Mouse (Mus musculus): ENCODE measurements around the gene Cbl.
A peak's percentile ranks its signal among the peaks of the same experiment; 100 is the strongest.

The Cbl gene

DNA sequence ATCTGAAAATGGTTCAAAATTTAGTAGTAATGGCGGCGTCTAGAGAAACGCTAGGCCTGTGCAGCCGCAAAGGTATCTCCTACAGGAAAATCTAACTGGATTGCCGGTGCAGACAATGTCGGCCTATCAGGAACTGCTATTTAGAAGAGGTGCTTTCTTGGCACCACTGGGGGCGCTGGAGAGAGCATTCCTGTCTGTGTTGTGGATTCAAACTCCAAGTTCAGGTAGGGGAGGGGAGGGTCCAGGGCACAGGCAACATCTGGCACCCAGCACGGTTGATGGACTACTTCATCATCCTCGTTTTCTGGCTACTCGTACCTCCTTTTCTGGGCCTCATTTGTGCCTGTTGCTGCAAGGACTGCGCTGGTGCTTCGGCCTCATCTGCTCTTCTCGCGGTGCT lies 55.5 kb downstream of the Cbl start:
- DNase-seq: no peak

DNA sequence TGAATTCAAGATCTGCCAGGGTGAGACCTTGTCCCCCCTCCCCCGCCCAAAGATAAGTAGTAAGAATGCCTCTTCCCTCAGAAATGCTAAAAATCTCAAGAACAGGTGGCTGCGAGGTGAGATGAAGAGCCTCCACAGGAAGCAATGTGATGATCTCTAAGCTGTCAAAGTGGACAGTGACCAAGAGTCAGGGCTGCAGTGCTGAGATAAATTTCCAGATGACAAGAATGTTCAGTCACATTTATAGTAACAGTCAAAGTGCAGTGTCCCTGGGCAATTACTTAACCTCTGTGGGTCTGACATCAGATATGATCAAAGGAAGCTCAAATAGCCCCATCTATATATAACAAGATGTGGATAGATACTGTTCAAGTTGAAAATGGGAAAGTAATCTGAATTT lies 56.4 kb downstream of the Cbl start:
- no peak for DNase-seq

DNA sequence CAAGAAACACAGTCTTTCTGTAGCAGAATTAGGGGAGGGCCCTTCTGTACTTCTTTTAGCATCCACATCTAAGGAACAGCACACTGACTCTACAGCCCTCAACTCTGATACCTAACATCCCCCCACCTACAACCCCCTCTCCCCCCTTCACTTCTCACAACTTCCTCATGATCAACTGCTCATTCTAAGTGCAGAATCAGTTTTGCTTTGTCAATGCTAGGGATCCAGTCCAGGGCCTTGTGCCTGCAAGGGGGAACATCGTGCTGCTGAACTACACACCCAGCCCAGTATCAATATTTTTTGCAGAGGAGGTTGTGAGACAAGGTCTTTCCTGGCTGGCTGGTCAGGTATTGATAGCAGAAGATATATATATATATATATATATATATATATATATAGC lies 57.9 kb downstream of the Cbl start:
- DNase-seq: no peak

DNA sequence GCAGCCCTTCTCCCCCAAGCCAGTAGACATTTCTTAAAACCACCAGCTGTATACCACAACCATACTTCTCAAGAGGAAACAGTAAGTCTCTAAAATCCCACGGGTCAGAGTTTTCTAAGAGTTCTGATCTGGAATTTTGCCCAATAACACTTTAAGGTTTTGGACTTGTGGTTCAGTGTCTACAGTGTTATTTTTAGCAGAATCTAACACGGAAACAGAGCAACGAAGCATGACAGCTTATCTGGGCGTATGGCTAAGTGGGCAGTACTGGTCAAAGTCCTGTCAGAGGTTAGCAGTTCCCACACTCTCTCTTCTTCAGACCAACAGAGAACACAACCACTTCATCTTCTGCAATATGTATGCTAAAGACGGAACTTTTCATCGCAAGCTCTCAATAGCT lies 58.3 kb downstream of the Cbl start:
- no peak for DNase-seq

DNA sequence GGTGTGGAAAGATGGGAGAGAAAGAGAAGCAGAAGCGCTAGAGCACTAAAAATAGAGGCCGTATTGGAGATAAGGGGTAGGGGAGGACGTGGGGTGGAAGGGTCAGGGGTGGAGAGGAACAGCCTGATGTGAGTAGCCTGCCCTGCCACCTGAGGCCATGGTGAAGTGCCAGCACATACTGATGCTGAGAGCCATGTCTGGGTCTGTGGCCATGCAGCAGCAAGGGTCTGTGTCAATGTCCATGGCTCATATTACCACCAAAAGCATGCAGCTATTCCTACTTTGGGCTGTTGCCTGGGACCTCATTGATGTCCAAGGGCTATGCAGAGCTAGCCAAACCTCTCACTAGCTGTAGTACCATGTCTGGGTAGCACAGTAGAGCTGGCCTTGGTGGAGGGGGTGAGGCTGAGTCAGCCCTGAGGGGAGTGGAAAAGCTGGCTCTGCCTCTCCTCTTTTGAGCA lies 63.1 kb downstream of the Cbl start:
- DNase-seq: no peak

DNA sequence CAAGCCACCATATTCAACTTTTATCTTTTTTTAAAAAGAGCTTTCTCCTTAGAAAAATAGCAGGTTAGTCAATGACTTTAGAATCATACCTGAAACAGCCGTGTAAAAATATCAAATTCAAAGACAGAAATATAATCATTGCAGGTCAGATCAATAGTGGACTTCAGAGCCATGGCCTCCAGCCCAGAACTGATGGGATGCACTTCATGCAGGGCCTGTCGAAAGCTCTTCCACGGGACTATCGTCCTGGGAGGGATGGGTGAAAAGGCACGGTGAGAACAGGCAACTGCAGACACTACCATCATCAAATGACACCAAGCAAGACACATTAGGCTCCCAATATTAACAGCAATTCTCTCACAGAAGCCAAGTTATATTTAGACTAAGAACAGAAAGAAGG lies 64.9 kb downstream of the Cbl start:
- no peak for DNase-seq

DNA sequence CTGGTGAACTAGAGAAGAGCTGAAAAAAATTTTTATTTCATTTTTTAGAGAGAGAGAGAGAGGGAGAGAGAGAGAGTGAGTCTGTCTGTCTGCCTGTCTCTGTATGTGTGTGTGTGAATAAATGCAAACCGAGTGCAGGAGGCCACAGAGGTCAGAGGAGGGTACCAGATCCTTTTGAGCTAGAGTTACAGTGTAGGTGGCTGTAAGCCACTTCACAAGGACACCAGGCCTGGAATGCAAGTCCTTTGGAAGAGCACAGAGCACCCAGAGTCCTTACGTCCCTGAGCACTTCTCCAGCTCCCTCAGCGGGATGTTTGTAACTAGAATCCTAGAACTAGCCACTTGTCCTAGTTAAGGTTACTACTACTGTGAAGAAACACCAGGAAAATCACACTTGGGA lies 74.0 kb downstream of the Cbl start:
- DNase-seq: no peak

DNA sequence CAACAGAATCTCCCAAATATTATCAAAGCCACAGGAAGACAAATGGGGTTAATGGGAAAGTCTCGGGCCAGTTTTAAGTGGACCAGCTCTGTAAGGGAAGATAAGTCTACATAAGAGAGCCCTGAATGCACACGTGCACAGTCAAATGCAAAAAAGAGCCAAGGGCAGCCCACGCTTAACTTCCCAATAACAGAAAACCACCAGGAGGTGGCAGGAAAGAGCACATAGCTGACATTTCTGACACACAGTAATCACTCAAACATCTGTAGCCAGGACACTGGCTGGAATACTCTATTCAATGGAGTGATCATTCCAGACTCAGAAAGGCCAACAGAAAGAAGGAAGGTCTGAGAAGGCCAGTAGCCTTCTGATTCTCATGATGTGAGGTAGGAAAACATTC lies 86.6 kb downstream of the Cbl start:
- no peak for DNase-seq

DNA sequence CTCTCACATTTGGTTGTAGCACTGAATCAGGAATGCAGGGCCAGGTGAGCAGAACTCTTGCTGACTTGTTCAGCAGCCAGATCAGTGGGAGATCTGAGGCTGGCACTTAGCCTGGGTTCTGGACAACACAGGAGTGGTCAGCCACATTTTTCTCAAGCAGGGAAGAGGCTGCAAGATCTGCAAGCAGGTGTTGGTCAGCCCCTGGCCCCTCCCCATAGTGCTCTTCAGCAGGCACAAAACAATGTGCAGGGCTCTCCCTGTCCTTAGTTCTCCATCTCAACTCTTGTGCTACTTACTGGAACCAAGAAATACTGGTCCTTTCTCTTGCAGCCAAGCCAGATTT lies 89.2 kb downstream of the Cbl start:
- DNase-seq: peak; percentile 61

DNA sequence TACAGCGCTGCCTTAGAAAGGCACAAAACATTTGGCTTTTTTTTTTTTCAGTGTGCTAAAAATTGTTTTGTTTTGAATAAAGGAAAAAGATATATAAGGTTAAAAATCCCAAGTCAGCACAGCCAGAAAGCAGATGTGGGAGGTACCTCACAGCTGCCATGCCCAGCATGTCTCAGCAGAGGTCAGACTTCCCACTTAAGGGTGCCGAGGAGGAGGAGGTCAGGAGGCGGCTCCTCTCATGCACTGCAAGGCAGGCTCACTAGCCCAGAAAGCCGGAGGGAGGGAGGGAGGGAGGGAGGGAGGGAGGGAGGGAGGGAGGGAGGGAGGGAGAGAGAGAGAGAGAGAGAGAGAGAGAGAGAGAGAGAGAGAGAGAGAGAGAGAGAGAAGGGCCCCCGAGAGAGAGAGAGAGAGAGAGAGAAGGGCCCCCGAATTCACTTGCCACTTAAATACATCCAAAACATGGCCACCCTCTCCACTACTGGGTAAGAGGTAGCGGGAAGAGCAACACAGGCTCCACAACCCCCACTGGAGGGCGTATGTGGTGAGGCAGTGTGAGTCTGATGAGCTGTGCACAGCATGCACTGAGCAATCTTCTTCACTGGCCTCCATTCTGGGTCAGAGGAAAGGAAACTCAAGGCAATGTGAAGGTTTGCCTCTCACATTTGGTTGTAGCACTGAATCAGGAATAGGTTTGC lies 89.7 kb downstream of the Cbl start:
- peak; percentile 52 for DNase-seq

DNA sequence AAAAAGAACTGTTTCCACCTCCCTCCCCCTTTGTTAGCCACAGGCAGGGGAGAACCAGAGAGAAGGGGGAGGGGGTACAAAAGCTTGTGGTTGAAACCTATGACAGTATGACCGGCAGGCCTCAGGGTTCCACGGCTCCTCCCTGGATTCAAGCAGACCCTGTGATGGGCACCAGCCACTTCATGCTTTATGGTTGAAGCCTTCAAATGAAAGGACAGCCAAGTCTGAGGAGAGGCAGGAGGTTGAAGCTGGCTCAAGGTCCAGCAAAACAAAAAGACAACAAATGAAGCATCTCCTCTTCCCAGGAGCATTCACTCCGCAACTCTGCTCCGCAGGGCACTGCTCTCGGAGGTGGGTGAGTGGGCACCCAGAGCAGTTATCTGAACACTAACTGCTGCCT lies 90.4 kb downstream of the Cbl start:
- DNase-seq: no peak

DNA sequence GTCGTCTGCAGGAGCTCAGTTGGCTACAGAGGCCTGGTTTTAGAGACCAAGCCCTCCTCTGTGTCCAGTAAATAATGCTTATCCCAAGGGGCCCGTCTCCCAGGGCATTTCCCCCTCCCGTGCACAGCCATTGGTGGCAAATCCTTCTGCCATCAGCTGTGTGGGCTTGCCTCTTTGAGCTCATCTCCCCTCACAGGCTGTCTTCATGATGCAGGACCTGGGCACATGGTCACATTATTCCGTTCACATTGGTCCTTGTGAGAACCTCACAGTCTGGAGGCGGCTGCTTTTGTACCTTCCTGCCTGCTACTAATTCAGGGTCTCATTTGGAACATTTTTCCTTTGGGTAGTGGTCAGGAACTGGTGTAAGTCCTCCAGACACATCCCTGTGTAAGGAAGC lies 91.9 kb downstream of the Cbl start:
- no peak for DNase-seq

DNA sequence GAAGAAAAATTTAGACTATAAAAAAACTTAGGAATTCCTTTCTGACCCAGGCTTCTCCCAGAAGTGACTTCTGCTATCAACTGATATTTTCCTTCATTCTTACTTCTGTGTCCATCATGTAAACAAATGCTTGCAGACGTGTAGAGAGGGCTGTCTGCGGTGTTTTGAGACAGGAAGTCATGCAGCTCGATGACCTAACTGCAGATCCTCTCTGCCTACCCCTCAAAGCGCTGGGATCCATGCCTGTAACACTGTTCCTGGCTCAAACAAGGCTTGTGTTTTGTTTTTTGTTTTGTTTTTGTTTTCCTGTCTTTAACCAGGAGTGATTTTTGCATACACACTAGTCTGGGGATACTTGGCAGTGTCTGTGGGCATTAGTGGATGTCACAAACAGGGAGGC lies 96.0 kb downstream of the Cbl start:
- no peak for DNase-seq

DNA sequence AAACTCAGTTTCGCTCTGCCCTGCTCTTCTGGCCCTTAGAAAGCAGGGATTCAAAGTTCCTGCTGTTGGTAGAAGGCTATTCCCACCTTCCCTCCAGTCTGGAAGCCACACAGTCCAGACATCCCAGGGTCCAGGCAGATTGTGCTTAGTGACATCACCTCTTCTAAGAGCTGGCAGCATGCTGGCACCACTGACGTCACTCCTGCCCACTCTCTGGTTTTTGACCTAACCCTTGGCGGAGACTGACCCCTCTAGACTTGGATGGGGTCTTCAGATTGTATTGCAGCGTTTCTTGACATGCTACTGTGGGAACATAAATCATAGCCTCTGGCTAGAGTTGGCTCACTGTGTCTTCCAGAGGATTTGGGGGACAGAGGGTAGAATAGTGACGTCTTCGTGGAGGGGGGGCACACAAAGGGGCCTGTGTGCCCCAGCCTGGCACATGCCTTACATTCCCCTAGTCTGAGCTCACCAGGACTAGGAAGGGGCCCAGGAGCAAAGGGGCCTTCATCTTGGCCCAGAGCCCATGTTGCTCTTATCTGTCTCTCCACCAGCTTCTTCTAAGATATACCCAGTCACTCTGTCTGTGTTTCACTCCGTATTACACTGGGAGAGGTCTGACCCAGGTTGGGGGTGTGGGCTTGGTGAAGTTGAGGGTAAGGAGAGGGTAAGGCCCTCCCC lies 98.0 kb downstream of the Cbl start:
- no peak for DNase-seq

DNA sequence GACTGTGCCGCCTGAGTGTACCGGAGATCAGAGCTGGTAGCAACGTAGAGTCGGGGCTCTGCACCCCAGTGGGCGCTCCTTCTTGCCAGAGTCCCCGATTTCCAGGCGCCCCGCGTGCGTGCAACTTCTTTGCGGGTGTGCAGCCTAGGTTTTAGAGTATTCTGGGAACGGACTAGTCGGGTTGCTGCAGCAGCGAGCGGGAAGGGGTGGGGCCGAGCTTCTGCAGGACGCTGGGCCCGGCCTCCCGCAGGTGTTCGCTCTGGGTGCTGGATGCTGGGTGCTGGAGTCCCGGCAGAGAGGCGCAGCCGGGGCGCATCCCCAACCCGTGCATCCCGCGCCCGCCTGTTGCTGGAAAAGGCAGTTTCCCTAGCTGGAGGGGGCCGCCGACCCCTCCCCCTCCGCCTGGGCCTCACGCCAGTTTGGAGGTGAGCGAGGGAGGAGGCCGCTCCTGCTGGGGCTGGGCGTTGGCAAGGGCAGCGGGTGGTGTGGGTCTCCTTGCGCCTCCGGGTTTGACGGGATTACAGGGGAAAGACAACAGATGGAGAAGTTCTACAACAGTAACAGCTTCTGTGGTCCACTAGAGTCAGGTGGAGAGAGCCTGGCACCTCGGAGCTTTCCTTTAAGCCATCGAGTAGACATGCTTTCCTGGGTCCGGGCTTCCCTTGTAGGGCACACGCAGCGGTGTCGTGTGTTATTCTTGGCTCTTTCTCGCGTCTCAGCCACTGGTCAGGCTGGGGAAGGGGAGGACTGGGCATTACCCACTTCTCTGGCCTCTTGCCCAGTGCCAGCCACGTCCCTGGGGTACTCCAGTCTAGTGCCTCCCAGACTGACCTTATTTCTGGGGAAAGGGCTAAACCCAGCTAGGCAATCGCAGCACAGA lies 98.8 kb downstream of the Cbl start:
- DNase-seq: peak; percentile 75

DNA sequence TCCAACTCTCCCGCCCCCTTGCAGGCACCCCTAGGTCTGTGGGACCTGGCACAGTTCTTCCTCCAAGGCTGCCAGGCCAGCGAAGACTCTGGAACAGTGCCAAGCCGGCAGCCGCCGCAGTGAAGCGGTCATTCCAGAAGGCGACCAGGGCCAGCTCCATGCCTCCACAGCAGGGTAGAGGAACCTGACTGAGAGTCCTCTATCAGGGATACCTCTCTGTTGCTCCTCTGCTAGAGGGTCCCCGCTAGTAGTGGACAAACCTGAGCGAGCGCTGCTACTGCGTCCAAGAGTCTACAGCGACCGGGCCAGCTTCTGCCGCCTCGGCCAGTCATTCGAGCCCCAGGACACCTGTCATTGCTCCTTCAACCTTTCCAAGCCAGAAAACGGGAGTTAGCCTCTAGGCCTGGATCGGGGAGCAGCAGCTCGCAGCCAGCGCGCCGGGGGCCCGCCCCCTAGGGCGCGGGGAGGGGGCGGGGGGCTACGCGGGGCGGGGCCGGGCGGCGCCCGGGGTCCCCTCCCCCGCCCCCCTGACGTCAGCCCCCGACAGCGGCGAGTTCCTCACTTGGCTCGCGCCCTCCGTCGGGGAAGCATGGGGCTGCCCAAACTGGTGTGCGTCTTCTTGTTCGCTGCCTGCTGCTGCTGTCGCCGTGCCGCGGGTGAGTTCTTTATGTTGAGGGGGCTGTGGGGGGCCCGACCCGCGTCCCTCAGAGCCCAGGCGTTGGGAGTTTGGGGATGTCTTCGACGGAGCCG lies 99.6 kb downstream of the Cbl start, which contains the start of gene Mcam:
Gene Mcam, plus strand, starts transcription at position 369 of the 750 bp plus-strand sequence.
- peak; percentile 86 for DNase-seq

DNA sequence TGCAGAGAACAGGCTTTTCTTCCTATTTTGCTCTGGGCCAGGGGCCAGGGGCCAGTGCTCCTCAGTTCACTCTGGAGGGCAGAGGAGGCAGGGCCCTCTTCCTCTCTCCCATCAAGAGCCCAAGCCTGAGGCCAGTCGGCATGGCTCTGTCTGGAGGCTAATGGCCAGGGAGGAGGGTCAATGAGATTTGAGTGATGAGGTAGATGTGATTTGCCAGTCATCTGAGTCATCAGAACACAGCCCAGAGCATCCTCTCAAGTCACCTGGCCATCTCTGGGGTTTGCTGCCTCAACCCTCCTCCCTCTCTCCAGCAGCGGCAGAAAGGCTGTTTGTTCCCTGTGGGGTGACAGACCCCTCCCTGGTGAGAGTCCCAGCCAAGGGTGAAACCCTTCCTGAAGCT lies 100.6 kb downstream of the Cbl start:
- DNase-seq: no peak

DNA sequence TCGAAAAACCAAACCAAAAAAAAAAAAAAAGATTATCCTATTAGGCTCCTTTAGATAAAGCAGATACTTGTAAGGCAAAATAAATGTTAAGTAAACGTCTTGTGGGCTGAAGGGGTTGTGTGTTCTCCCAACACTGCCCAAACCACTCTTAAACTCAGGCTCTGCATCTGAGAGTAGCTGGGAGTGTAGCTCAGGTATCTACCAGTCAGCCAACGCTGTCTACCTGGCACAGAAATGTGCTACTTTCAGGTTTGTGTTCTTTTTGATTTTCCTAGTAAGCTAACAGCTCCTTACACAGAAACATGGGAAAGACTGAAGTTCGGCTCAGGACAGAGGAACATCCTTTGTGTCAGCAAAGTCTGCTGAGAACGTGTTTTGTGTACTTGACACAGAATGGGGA lies 101.6 kb downstream of the Cbl start:
- DNase-seq: no peak

DNA sequence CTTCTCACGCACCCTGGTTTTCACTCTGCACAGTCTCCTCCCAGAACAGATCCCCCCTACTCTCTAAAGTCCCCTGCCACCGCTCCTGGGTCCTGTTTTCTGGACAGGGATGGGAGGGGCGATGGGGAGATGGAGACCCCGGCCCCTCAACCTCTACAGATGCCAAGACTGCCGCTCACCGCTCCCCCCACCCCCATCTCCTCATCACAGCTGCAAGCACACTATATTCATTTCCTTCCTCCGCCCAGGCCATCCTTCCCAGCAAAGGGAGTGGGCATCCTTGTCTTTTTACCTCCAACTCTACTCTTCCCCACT lies 102.6 kb downstream of the Cbl start:
- no peak for DNase-seq

DNA sequence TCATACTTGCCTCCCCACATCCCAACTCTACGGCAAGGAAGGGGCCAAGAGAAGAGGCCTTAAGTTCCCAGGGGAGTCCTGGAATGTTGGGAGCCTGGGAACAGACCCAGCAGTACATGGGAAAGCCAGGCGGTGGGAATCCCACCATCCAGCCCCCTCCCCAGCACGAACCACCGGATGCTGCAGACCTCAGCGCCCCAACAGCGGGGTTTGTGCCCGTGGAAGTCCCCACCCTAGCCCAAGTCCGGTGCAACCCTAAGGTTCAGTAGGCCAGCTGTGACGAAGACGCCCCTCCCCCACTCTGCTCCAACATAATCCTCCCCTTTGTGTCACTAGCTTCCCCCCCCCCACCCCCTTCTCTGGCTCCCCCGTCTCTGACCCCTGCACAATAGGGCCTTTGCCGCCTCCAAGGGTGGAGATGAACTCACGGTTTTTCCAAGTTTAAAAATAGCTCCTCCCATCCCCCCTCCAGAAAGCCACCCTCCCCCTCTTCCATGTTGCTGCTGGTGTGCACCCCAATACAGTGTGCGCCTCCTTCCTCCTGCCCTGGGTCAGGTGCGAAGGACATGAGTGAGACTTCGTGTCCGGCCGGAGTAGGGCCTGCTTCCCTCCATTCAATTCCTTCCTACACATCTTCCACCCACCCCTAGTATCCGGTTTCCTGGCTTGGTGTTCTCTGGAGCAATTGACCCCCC lies 103.1 kb downstream of the Cbl start:
- no peak for DNase-seq

DNA sequence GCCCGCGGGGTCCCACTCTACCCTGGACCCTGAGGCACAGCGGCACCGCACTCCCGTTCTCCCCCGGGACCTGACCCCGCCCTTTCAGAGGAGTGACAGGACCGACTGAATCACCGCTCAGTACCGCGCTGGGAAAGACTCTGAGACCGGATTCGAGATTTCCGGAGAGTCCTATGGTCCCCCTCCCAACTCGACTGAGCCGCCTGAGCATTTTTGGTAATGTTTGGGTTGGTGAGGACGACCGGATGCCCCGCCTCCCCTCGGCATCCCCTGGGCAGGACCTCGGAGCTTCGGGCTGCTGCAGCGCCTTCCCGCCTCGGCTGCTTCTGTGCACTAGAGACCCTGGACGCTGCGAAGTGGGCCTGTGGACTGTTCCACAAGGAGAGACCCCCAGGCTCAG lies 103.8 kb downstream of the Cbl start:
- no peak for DNase-seq

DNA sequence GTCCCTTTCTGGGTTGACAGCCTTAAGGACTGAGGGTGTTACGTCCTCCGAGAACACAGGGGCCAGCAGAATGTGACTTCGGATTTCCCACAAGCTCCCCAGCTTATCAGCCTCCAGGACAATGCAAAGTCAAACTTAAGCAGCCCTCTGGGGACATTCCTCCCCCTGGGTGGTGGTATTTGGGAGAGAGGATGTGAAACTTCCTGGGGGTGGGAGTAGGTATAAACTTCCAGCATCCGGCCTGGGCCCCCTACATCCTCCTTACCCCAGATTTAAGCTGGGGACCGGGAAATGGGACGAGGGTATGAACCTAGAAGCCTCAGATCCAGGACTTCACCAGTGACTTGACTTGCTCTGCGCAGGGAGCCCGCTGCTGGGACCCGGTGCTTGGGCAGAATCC lies 104.2 kb downstream of the Cbl start:
- DNase-seq: no peak

DNA sequence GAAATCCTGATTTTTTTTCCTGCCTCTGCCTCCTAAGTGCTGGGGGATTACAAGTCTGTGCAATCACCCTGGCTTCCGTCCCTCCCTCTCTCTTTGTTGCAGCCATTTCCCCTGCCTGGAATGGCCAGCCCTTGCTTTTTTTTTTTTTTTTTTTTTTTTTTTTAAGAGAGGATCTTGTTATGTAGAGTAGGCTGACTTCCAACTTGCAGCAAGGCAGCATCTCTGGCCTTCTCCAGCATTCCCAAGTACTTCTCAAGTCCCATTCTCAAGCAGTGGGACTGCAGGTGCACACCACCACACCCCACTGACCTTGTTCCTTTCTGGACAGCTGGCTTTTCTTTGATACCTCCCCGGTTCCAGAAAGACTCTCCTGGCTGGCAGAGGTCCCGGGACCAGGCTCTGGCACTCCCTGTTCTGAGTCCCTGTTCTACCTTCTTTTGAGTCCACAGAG lies 106.5 kb downstream of the Cbl start:
- DNase-seq: no peak

All from cerebellum, adult 11 months (tissue).